Mouse (Mus musculus) small intestine, adult 10 weeks (tissue): ENCODE results near the gene Gria1. TPM values are rescaled to one million over a fixed set of nuclear protein-coding genes. Genes with fewer than 3 reads are reported as not detected.

Source experiments
- polyA plus RNA-seq: library from polyadenylated mRNA; stranded (reverse); fragments of 350-450 nt; fragmentation: Illumina TruSeq; extraction: RNeasy Lipid Tissue Mini Kit (QIAGEN cat#74804); gene quantifications from one replicate; pipeline ENCODE4 v1.2.3, GENCODE M21; 2014; ENCODE audit warnings: low replicate concordance

The Gria1 gene
- 0.37 TPM for polyA plus RNA-seq

DNA sequence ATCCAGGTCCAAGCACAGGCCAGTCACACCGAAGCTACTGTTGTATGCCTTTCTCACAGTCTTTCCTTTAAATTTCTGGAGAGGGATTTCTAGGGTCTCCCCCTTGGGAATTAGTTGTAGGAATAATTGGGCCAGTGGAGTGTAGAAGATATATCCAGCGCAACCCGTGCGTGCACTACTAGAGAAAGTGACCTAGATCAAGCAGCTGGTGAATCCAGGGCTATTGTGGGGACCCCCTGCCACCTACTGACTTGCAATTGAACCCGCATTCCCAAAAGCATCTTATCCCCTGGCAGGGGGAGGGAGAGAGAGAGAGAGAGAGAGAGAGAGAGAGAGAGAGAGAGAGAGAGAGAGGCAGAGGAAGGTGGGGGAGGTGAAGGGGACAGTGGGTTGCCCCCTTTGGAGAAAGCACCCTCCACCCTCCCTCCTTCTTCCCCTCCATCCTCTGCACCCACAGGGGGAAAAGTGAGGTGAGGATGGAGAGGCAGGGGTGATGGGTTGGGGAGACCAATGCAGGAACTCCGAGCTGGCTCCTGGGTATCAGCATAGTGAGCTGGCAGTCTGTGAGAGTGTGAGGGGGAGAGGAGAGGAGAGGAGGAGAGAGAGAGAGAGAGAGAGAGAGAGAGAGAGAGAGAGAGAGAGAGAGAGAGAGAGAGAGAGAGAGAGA, at the start of gene Gria1:
Gene Gria1, plus strand, starts transcription at position 364 of the 667 bp plus-strand sequence.

